Mouse (Mus musculus) Patski (cell line): ENCODE data around the gene Neb. TPM values are rescaled to one million over a fixed set of nuclear protein-coding genes. Genes with fewer than 3 reads are reported as not detected.
A peak's percentile ranks its signal among the peaks of the same experiment; 100 is the strongest.

Source experiments
- ATAC-seq: fragments of 100-300 bp; one replicate; pipeline ENCODE4 v1.8.0; 2021
- CTCF ChIA-PET: fragments of 350-600 bp; sonication (Branson Sonifier 250); formaldehyde crosslinking; loops from one replicate; lab custom pipeline; 2022; ENCODE audit warnings: inconsistent platforms; lab: Charles Lee
- POLR2A ChIA-PET: fragments of 350-600 bp; sonication (Branson Sonifier 250); formaldehyde crosslinking; loops from one replicate; lab custom pipeline; 2022; ENCODE audit warnings: antibody characterized with exemption, inconsistent platforms; lab: Charles Lee
- DNase-seq: peaks from one replicate; pipeline ENCODE4 v3.0.0-alpha.2; 2011; ENCODE audit warnings: low read depth, low spot score
- H3K27me3 ChIP-seq: fragments of 371-371 bp; one replicate; pipeline ENCODE4 v1.5.1; 2021
- CTCF ChIP-seq: fragments of 100-300 bp; IDR thresholded peaks from one replicate; pipeline ENCODE4 v1.5.1; 2021
- in situ Hi-C: fragments of 300-500 bp; cut with MboI; formaldehyde crosslinking; loops from 3 replicates; pipeline ENCODE4 v1.11.1; 2018; ENCODE audit warnings: low pct_unique_long_range_greater_than_20kb, mixed read lengths
- polyA plus RNA-seq: library from polyadenylated mRNA; unstranded; gene quantifications from one replicate; pipeline ENCODE4 v1.2.3, GENCODE M21; 2021

The Neb gene
- polyA plus RNA-seq, 1 experiment from 2014 or later: 0.09 TPM

DNA sequence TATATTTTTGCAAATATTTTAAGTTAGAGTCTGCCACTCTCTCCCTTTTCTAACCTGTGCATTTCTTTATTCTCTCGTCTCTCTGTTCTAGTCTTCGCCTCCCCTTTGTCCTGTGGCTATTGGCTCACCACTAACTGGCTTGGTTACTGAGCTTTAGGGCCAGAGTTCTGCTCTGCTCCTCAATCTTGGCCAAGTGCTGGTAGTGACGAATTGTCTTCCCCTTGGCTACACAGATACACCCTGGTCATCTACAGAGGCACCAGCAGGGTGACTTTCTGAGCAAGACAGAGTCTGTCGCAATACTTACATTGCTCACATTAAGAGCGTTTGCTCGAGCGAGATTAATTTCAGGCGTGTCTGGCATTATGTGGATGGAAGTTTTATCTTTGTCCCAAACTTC, 162.3 kb downstream of the Neb start:
- CTCF ChIA-PET: no interaction called here
- DNase-seq (no peak), ATAC-seq (no peak)
- in situ Hi-C loops: no loop called here
- TF ChIP-seq CTCF: no peak
- no peaks in the 10 kb centered on the region for H3K27me3 ChIP-seq
- POLR2A ChIA-PET: no interaction called here

DNA sequence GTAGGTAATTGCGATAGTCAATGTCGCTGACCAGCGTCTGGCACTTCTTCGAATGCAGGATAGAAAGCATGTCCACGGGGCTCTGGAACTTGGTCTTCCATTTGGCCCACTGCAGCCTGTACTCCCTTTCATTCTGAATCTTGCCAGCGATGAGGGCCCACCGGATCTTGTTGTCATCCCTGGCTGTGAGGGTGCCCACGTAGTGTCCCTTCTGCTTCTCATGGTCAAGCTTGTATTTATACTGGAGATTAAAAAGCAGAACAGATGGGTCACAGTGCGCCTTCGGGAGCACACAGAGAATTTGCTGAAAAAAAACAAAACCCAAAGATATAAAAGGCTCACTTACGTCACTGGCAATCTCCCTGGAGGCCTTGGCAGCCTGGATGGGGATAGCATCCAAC, 165.7 kb downstream of the Neb start:
- DNase-seq (no peak), ATAC-seq (no peak)
- in situ Hi-C loops: no loop called here
- ChIA-PET CTCF (no interaction called here), POLR2A (no interaction called here)
- TF ChIP-seq CTCF: no peak
- no peaks in the 10 kb centered on the region for H3K27me3 ChIP-seq

- POLR2A ChIA-PET: no interaction called here
- CTCF ChIA-PET: interaction anchor here (1.1 kb wide), 1 partner anchor 19 kb away, joined by 3 read pairs; no protein-coding TSS in a partner anchor
- in situ Hi-C loops: no loop called here
Measured at GRCm38 (mm10) chr2:52211358-52211899, 166.8 kb downstream of the Neb start.

GRCm38 (mm10) chr2:52210685-52211084, 167.6 kb downstream of the Neb start:
- H3K27me3 ChIP-seq: no peaks in the 10 kb centered on the region
- CTCF ChIA-PET: no interaction called here
- TF ChIP-seq CTCF: no peak
- POLR2A ChIA-PET: no interaction called here
- DNase-seq: no peak
- ATAC-seq: no peak
- in situ Hi-C loops: no loop called here

More at GRCm38 (mm10) chr2:52211358-52211899, 166.8 kb downstream of the Neb start:
- no peak for TF ChIP-seq CTCF
- no peak for ATAC-seq
- no peak for DNase-seq
- no peaks in the 10 kb centered on the region for H3K27me3 ChIP-seq

DNA sequence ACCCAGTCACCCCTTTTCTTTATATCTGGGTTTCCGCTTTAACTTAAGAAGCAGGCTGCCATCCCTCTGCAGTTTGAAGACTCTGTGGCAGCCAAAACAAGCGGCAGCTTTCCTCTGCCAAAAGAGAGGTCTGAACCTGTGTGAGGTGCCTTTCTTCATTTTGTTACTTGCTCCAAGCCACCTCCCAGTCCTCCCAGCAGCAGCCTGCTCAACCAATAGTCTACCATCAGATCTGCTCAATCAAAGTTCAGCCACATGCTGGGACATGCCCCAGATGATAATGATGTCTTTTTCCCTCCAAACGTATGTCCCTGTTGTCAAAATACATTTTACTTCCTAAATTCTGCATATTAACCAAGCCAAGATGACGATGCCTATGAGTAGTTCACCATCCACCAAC, 173.3 kb downstream of the Neb start:
- in situ Hi-C loops: no loop called here
- CTCF ChIA-PET: no interaction called here
- ATAC-seq (no peak), DNase-seq (no peak)
- H3K27me3 ChIP-seq: no peaks in the 10 kb centered on the region
- no peak for TF ChIP-seq CTCF
- POLR2A ChIA-PET: no interaction called here

- no peak for DNase-seq
- POLR2A ChIA-PET: no interaction called here
- H3K27me3 ChIP-seq: no peaks in the 10 kb centered on the region
- CTCF ChIA-PET: no interaction called here
- TF ChIP-seq CTCF: no peak
- in situ Hi-C loops: no loop called here
- ATAC-seq: no peak
Measured at GRCm38 (mm10) chr2:52193629-52194028, 184.6 kb downstream of the Neb start.

DNA sequence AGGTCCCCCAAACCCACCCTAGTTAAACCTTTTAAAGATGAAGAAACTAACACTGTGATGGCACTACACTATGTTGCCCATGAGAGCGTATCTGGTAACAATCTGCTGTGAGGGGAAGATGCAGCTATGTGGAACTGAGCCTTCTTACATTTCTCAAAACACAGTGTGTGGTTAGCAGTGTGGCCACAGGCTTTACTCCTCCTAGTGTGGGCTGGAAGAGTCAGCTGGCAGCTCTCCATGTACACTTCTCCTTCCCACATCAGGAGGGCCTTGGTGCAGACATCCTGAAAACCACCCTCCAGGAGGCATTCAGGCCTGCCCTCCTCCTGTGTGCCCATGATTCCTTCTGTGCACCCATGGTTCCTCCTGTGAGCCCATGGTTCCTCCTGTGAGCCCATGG, 198.6 kb downstream of the Neb start:
- in situ Hi-C loops: no loop called here
- DNase-seq (peak; percentile 28), ATAC-seq (peak; percentile 62)
- CTCF ChIA-PET: no interaction called here
- no peaks in the 10 kb centered on the region for H3K27me3 ChIP-seq
- TF ChIP-seq CTCF: no peak
- POLR2A ChIA-PET: interaction anchor here (0.7 kb wide), 1 partner anchor 9 kb away, joined by 5 read pairs; no protein-coding TSS in a partner anchor

GRCm38 (mm10) chr2:52177726-52178125, 200.5 kb downstream of the Neb start:
- no peak for DNase-seq
- CTCF ChIA-PET: no interaction called here
- no peak for TF ChIP-seq CTCF
- H3K27me3 ChIP-seq: no peaks in the 10 kb centered on the region
- no peak for ATAC-seq
- in situ Hi-C loops: no loop called here
- POLR2A ChIA-PET: no interaction called here

- H3K27me3 ChIP-seq: no peaks in the 10 kb centered on the region
- ATAC-seq (no peak), DNase-seq (no peak)
- ChIA-PET CTCF (no interaction called here), POLR2A (no interaction called here)
- no peak for TF ChIP-seq CTCF
- in situ Hi-C loops: no loop called here
Measured at GRCm38 (mm10) chr2:52177184-52177583, 201.1 kb downstream of the Neb start.

GRCm38 (mm10) chr2:52176537-52176936, 201.7 kb downstream of the Neb start:
- in situ Hi-C loops: no loop called here
- CTCF ChIA-PET: no interaction called here
- no peak for ATAC-seq
- H3K27me3 ChIP-seq: no peaks in the 10 kb centered on the region
- POLR2A ChIA-PET: no interaction called here
- no peak for TF ChIP-seq CTCF
- no peak for DNase-seq

- ATAC-seq (no peak), DNase-seq (no peak)
- ChIA-PET CTCF (no interaction called here), POLR2A (no interaction called here)
- TF ChIP-seq CTCF: no peak
- in situ Hi-C loops: no loop called here
- no peaks in the 10 kb centered on the region for H3K27me3 ChIP-seq
Measured at GRCm38 (mm10) chr2:52174951-52175350, 203.3 kb downstream of the Neb start.
